Mouse (Mus musculus) lung, adult 2 months (tissue): Measurements from ENCODE around the gene Rnf145.

Experiments
- CTCF ChIP-seq: fragments of 200-500 bp; IDR thresholded peaks from 2 replicates; pipeline ENCODE4 v1.5.1; 2011; ENCODE audit warnings: mild to moderate bottlenecking, low read length, control low read depth; ENCODE audit not compliant: insufficient read depth
- POLR2A ChIP-seq: fragments of 200-500 bp; IDR thresholded peaks from 2 replicates; pipeline ENCODE4 v1.6.1; 2011; ENCODE audit warnings: low read depth, mild to moderate bottlenecking, control low read depth, low read length, borderline replicate concordance; ENCODE audit errors: extremely low read depth

- TF ChIP-seq POLR2A (no peak), CTCF (no peak)
Observed at GRCm38 (mm10) chr11:44516362-44516761, 2.4 kb upstream of the Rnf145 start.
